In genomic region chr6:35333632-35334031, GRCm38 (mm10) we compare ENCODE assay signal across 18 mouse cellular contexts. TPM values are rescaled to one million over a fixed set of nuclear protein-coding genes. Genes with fewer than 3 reads are reported as not detected.
"Had no signal": no experiment of that assay in that cellular context is flagged by ENCODE, and none has a peak within 500 bp of the region (broad histone marks: within the 10 kb centered on the region; RNA-seq: fewer than 3 reads in every experiment).

No protein-coding gene starts in this region.

- H3K27ac ChIP-seq: midbrain, embryonic 13.5 days; midbrain, embryonic 15.5 days; neural tube, embryonic 12.5 days; stomach, embryonic 15.5 days; stomach, postnatal 0 days had no signal

- DNase-seq: lung, adult 18-20 months; lung, embryonic 14.5 days; lung, postnatal 10 days; lung, postnatal 4 days; right cerebral cortex, postnatal 14 days; thymus, adult 2 months; thymus, postnatal 25 days; thymus, postnatal 4 days had no signal

- H3K36me3 ChIP-seq: midbrain, embryonic 13.5 days; midbrain, embryonic 15.5 days; neural tube, embryonic 12.5 days; stomach, embryonic 15.5 days had no signal

- H3K4me3 ChIP-seq: megakaryocyte, embryonic 14.5 days; midbrain, embryonic 13.5 days; midbrain, embryonic 15.5 days; neural tube, embryonic 12.5 days; stomach, embryonic 15.5 days had no signal

- H3K4me2 ChIP-seq: lung, embryonic 14.5 days; midbrain, embryonic 11.5 days; midbrain, embryonic 13.5 days; midbrain, embryonic 15.5 days; neural tube, embryonic 12.5 days; stomach, embryonic 15.5 days had no signal

- H3K9me3 ChIP-seq: midbrain, embryonic 13.5 days; midbrain, embryonic 15.5 days; neural tube, embryonic 12.5 days; stomach, embryonic 15.5 days had no signal

- H3K9ac ChIP-seq: lung, embryonic 14.5 days; midbrain, embryonic 13.5 days; midbrain, embryonic 15.5 days; neural tube, embryonic 12.5 days; stomach, embryonic 15.5 days had no signal

- H3K27me3 ChIP-seq: midbrain, embryonic 13.5 days; midbrain, embryonic 15.5 days; neural tube, embryonic 12.5 days; stomach, embryonic 15.5 days had no signal

- H3K4me1 ChIP-seq: stomach, embryonic 15.5 days had no signal

- ATAC-seq: midbrain, embryonic 13.5 days; midbrain, embryonic 15.5 days had no signal

RNA-seq across cellular contexts. Expression of gene Fam180a, which starts 7.7 kb away (rescaled TPM):
- total RNA-seq: monocyte, adult 5-6 weeks; neutrophil, adult 5-6 weeks had no signal
- polyA plus RNA-seq: midbrain, embryonic 11.5 days; neural tube, embryonic 12.5 days; neural tube, embryonic 14.5 days had no signal

RNA-seq across cellular contexts. Expression of gene Slc13a4, which starts 25.7 kb away (rescaled TPM):
- total RNA-seq: monocyte, adult 5-6 weeks; neutrophil, adult 5-6 weeks had no signal
